Mouse (Mus musculus): Measurements from ENCODE around the gene Adamts18.

- TF ChIP-seq USF1 (IDR thresholded peaks at IDR 0.05; ENCODE audit: low read depth) (no peak), CTCF (IDR thresholded peaks at IDR 0.05; ENCODE audit: control insufficient read depth, insufficient read depth, insufficient read length) (no peak), FOSL1 (IDR thresholded peaks at IDR 0.05; ENCODE audit: insufficient read depth, low read length, poor library complexity, severe bottlenecking) (no peak)
These were observed 84.8 kb downstream of the Adamts18 start for GRCm38 (mm10) chr8:113763592-113764355.
